Mouse (Mus musculus): Measurements from ENCODE around the gene Rbm34.
"Not testable (repeated sequence)": the region's sequence is repeated elsewhere in the genome, so short reads cannot be mapped to it uniquely, and the experiment has no call there.

The Rbm34 gene

DNA sequence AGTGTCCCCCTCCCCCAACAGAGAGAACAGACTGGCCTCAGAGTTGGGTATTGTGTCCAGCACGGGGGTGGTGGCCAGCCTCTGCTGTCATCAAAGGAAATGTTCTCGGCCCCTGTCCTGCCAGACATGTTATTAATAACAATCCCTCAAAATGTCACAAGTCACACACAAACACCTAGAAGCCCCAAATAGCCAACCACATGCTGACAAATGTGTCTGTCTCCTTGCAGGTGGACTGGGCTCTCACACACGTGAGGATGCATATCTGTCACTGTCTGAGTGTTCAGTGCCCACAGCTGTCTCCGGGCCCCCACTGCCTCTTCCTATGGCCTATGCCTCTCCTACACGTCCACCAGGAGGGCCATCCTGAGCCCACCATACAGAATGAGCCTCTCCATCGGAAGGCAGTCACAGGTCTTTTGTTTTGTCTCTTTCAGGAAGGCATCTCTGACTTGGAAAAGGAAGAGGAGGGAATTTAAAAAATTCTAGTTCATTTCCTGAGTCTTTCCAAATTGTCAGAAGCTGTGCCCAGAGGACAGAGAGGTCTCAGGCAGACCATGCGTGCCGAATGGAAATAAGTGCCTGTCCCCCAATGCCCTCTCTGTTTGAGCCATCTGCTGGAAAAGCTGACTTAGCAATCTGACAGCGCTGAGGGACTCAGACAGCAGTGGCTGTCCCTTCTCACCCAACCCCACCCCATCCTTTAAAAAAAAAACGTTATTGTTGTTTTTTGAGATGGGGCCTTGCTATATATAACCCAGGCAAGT lies 56.1 kb downstream of the Rbm34 start:
- CTCF ChIA-PET: no interaction called here
- POLR2A ChIA-PET: interaction anchor here in 1 of 4 experiments (0.6 kb wide), 1 partner anchor 23 kb away, joined by 6 read pairs; no protein-coding TSS in a partner anchor

- CTCF ChIA-PET: not testable (repeated sequence)
- POLR2A ChIA-PET: interaction anchor here in 1 of 4 experiments (0.6 to 1.1 kb wide), 4 partner anchors 14 to 88 kb away, joined by 3 to 4 read pairs (median 4); no protein-coding TSS in a partner anchor
Measured at GRCm38 (mm10) chr8:126914107-126914490, 56.8 kb downstream of the Rbm34 start.

GRCm38 (mm10) chr8:126913241-126914106 lies 57.4 kb downstream of the Rbm34 start:
- POLR2A ChIA-PET: interaction anchor here in 1 of 4 experiments (0.6 to 1.1 kb wide), 4 partner anchors 14 to 87 kb away, joined by 3 to 4 read pairs (median 4); no protein-coding TSS in a partner anchor
- CTCF ChIA-PET: no interaction called here

DNA sequence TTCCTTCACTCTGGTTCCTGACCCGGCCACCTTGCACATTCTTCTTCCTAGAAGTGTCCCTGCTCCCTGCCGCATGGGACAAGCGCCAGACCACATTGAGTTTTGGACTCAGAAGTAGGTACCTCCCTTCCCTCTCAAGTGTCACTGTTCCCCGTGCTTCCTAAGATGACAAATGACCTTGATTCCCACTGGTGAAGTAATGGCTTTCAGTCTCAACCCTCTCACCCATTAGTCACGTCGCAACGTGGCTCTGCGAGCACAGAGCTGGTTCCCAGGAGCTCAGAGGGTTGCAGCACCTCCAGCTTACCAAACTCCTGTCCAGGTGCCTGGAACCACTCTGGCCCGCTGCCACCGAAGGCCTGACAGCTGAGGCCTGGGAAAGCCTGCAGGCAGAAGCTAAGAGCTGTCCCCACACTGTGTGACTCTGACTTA lies 61.5 kb downstream of the Rbm34 start:
- ChIA-PET CTCF (interaction anchor here in 1 of 4 experiments (2.3 kb wide), 1 partner anchor 23 kb away, joined by 7 read pairs; no protein-coding TSS in a partner anchor), POLR2A (interaction anchor here in 1 of 4 experiments (1.2 to 1.4 kb wide), 2 partner anchors 12 to 36 kb away, joined by 3 to 5 read pairs; partner anchors contain the start of gene Tomm20)

DNA sequence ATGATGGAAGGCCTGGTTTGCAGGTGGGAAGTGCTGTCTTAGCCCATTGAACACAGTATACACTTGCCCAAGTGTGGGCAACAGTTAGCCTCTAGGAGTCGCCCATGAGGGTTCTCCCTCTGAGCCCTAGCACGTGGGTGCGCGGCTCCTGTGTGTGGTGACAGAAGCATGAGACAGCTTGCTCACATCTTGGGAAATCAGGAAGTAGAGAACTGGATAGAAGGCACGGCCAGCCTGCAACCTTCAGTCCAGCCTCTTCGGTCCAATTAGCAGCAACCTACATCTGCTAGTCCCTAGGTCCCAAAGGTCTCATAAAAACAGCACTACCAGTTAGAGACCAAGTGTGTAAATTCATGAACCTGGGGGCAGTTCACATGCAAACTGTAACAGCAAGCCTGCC lies 62.1 kb downstream of the Rbm34 start:
- ChIA-PET POLR2A (interaction anchor here in 2 of 4 experiments (1.2 to 1.4 kb wide), 3 partner anchors 11 to 307 kb away, joined by 3 to 5 read pairs (median 3); partner anchors contain the start of gene Tomm20 (in 1 of the 2)), CTCF (interaction anchor here in 1 of 4 experiments (2.3 kb wide), 1 partner anchor 23 kb away, joined by 7 read pairs; no protein-coding TSS in a partner anchor)

- ChIA-PET POLR2A (interaction anchor here in 2 of 4 experiments (1.0 to 1.4 kb wide), 4 partner anchors 11 to 306 kb away, joined by 3 to 5 read pairs (median 3); partner anchors contain the start of gene Tomm20 (in 2 of the 2)), CTCF (interaction anchor here (0.6 to 2.3 kb wide), 14 partner anchors 9 to 654 kb away, joined by 3 to 9 read pairs (median 4); no protein-coding TSS in a partner anchor)
Measured at GRCm38 (mm10) chr8:126907968-126908367, 62.9 kb downstream of the Rbm34 start.

GRCm38 (mm10) chr8:126907374-126907773 lies 63.5 kb downstream of the Rbm34 start:
- ChIA-PET CTCF (interaction anchor here (0.6 to 2.3 kb wide), 15 partner anchors 10 to 653 kb away, joined by 3 to 9 read pairs (median 4); no protein-coding TSS in a partner anchor), POLR2A (interaction anchor here in 1 of 4 experiments (1.0 to 1.2 kb wide), 3 partner anchors 12 to 306 kb away, joined by 3 to 5 read pairs (median 3); partner anchors contain the start of gene Tomm20)

DNA sequence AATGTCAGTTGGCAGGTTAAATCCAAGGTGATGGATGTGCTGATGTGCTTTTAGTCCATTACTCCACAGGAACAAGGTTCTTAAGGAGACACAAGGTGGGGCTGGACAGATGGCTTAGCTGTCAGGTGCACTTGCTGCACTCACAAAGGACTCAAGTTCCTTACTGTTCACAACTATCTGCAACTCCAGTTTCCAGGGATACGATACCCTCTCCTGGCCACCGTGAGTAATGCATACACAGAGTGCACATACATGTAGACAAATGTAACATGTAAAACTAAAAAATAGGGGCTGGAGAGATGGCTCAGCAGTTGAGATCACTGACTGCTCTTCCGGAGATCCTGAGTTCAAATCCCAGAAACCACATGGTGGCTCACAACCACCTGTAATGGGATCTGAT lies 65.5 kb downstream of the Rbm34 start:
- POLR2A ChIA-PET: interaction anchor here in 2 of 4 experiments (0.7 to 0.9 kb wide), 2 partner anchors 74 to 115 kb away, joined by 3 read pairs; no protein-coding TSS in a partner anchor

DNA sequence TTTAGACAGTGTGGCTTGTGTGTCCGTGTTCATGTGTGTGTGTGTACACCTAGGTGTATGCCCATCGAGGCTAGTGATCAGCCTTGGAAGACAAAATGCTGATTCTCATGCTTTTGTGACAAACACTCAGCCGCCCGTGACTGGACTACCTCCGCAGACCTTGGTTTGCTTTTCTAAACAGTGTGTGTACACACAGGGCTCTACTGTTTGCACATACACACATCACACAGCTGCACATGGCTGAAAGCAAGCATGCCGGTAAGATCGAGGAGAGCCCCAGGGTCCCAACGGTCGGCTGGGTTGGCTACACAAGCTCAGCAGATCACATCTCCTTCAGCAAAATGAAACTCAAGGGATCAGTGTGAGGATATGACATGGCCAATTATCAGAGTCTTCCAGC lies 66.9 kb downstream of the Rbm34 start:
- ChIA-PET POLR2A (interaction anchor here in 1 of 4 experiments (1.4 to 1.7 kb wide), 3 partner anchors 21 to 67 kb away, joined by 3 to 4 read pairs (median 3); partner anchors contain the start of genes Rbm34 and Tomm20), CTCF (interaction anchor here in 3 of 4 experiments (0.6 to 2.3 kb wide), 8 partner anchors 13 to 1171 kb away, joined by 3 to 7 read pairs (median 4); no protein-coding TSS in a partner anchor)

More for the DNA sequence above, 65.5 kb downstream of the Rbm34 start:
- CTCF ChIA-PET: interaction anchor here in 2 of 4 experiments (1.2 to 2.3 kb wide), 3 partner anchors 15 to 23 kb away, joined by 3 to 7 read pairs (median 4); no protein-coding TSS in a partner anchor

DNA sequence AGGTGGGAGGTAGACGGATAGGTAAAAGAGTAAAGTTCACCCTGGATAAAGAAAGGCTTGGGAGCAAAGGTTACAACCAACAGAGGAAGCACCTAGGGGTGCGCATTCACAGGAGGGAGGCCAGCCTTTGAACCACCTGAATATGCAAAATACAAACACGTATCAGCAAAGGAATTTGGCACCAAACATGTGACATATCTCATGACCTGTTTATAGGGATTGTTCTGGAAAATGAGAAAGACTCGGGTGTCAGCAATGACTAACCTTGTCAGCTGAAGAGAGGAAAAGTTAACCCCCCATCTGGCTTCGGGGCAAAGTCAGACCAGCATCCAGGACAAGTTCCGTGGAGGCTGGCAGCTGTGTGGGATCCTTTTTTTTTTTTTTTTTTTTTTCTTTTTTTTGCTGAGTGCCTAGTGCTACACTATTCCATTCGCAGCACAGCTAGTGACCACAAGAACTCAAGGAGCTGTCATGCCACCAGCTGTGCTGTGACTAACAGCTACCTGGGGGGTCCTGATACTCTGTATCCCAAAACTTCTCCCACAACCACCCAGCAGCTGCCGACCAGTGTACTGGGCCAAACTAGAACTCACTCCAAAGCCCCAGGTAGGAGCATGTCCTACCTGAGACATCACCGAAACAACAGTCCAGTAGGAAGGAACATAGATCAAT lies 67.5 kb downstream of the Rbm34 start:
- POLR2A ChIA-PET: interaction anchor here in 3 of 4 experiments (0.6 to 1.7 kb wide), 9 partner anchors 9 to 1565 kb away, joined by 3 to 6 read pairs (median 3); partner anchors contain the start of genes Rbm34 (in 2 of the 3) and Tomm20 (in 1 of the 3)

GRCm38 (mm10) chr8:126901612-126902011 lies 69.3 kb downstream of the Rbm34 start:
- POLR2A ChIA-PET: interaction anchor here in 2 of 4 experiments (0.6 to 1.4 kb wide), 3 partner anchors 18 to 76 kb away, joined by 3 to 4 read pairs (median 3); no protein-coding TSS in a partner anchor
- CTCF ChIA-PET: no interaction called here

More for the DNA sequence above, 67.5 kb downstream of the Rbm34 start:
- CTCF ChIA-PET: interaction anchor here (0.6 to 2.3 kb wide), 9 partner anchors 13 to 1172 kb away, joined by 3 to 7 read pairs (median 4); partner anchors contain the start of gene Irf2bp2 (in 1 of the 4)

DNA sequence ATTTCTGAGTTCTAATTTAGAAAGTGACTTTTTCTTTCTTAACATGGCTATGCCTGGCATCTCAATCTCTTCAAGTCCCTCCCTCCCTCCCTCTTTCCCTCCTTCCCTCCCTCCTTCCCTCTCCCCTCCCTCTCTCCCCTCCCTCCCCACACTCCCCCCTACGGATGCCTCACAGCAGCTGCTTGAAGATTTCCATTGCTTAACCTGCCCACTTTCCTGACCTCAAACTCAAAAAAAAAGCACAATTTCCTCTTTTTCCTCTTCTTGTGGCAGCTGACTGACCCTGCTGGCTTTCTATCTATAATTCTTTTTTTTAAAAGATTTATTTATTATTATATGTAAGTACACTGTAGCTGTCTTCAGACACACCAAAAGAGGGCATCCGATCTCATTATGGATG lies 69.8 kb downstream of the Rbm34 start:
- POLR2A ChIA-PET: interaction anchor here in 1 of 4 experiments (0.6 kb wide), 1 partner anchor 75 kb away, joined by 4 read pairs; no protein-coding TSS in a partner anchor
- CTCF ChIA-PET: interaction anchor here in 1 of 4 experiments (0.6 kb wide), 1 partner anchor 645 kb away, joined by 4 read pairs; no protein-coding TSS in a partner anchor

All from embryonic stem cell, embryonic (primary cell).